Mouse (Mus musculus) midbrain, embryonic 11.5 days (tissue): Measurements from ENCODE around the gene Patj. TPM values are rescaled to one million over a fixed set of nuclear protein-coding genes. Genes with fewer than 3 reads are reported as not detected.
A peak's percentile ranks its signal among the peaks of the same experiment; 100 is the strongest.

Source experiments
- ATAC-seq: fragments of 200-750 bp; cut with Nextera tagmentation; 2 replicates; pipeline ENCODE4 v1.8.0; 2017; ENCODE audit warnings: moderate TSS enrichment, moderate library complexity; ENCODE audit not compliant: low FRiP score
- DNase-seq: peaks from one replicate; pipeline ENCODE4 v3.0.0; 2015; ENCODE audit warnings: low spot score; ENCODE audit errors: missing footprints
- H3K27ac ChIP-seq: fragments of 300-500 bp; sonication (generic); 2 replicates; pipeline ENCODE4 v1.5.1; 2014; ENCODE audit warnings: low read depth, low read length
- H3K27me3 ChIP-seq: fragments of 300-500 bp; sonication (generic); 2 replicates; pipeline ENCODE4 v1.6.1; 2014; ENCODE audit warnings: mild to moderate bottlenecking, low read length, moderate library complexity, mixed read lengths; ENCODE audit not compliant: control insufficient read depth, insufficient read depth
- H3K36me3 ChIP-seq: fragments of 300-500 bp; sonication (generic); 2 replicates; pipeline ENCODE4 v1.6.1; 2014; ENCODE audit warnings: mild to moderate bottlenecking, low read length, moderate library complexity, mixed read lengths; ENCODE audit not compliant: control insufficient read depth, insufficient read depth
- H3K4me1 ChIP-seq: fragments of 300-500 bp; sonication (generic); 2 replicates; pipeline ENCODE4 v1.6.1; 2014; ENCODE audit warnings: low read length; ENCODE audit not compliant: control insufficient read depth, insufficient read depth
- H3K4me2 ChIP-seq: fragments of 300-500 bp; sonication (generic); 2 replicates; pipeline ENCODE4 v1.6.1; 2014; ENCODE audit warnings: mild to moderate bottlenecking, moderate library complexity
- H3K4me3 ChIP-seq: fragments of 300-500 bp; sonication (generic); 2 replicates; pipeline ENCODE4 v1.5.1; 2014; ENCODE audit warnings: low read depth, low read length
- H3K9ac ChIP-seq: fragments of 300-500 bp; sonication (generic); 2 replicates; pipeline ENCODE4 v1.6.1; 2014; ENCODE audit warnings: low read length
- H3K9me3 ChIP-seq: fragments of 300-500 bp; sonication (generic); 2 replicates; pipeline ENCODE4 v1.6.1; 2016; ENCODE audit warnings: low read length; ENCODE audit not compliant: control insufficient read depth
- WGBS: fragments of 180-500 bp; shearing (Covaris S2); extraction: QIAGEN DNeasy Blood & Tissue Kit; methylation state at CpG from one replicate; pipeline ENCODE4 v1.1.7; 2014; 5-methylcytosine and 5-hydroxymethylcytosine counted together
- polyA plus RNA-seq: library from polyadenylated mRNA; unstranded; fragments of >200 nt; fragmentation: Nextera tagmentation; extraction: Ambion mirVana; gene quantifications from 2 replicates; pipeline ENCODE4 v1.2.1, GENCODE M21; 2014

Patj gene
- polyA plus RNA-seq, 1 experiment from 2014 or later: 7.4 TPM

DNA sequence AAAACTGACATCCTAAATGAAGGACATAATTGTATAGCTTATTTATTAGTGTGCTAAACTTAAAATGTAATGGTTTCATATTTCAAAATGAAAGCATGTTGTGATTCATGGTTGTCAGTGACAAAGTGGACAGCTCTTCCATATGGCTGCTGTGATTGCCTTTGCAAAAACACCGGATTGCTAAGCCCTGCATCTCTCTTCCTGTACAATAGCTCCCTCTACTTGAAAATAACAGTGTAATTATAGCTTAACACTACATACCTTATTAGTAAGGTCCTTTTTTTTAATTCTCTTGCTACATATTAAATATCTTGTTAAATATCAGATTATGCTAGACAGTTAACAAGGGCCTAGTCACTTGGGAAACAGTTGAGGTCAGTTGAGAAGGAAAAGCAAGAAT is 93.8 kb downstream of the Patj start:
- Histone ChIP-seq H3K4me1 (no peaks in the 10 kb centered on the region), H3K9ac (no peak overlapping the region), H3K4me3 (no peak overlapping the region), H3K9me3 (no peaks in the 10 kb centered on the region), H3K27ac (no peak overlapping the region), H3K36me3 (no peaks in the 10 kb centered on the region), H3K4me2 (no peak overlapping the region), H3K27me3 (no peaks in the 10 kb centered on the region)
- no peak for ATAC-seq
- WGBS: 83% methylated on average over 1 of the region's 1 CpGs
- no peak for DNase-seq

DNA sequence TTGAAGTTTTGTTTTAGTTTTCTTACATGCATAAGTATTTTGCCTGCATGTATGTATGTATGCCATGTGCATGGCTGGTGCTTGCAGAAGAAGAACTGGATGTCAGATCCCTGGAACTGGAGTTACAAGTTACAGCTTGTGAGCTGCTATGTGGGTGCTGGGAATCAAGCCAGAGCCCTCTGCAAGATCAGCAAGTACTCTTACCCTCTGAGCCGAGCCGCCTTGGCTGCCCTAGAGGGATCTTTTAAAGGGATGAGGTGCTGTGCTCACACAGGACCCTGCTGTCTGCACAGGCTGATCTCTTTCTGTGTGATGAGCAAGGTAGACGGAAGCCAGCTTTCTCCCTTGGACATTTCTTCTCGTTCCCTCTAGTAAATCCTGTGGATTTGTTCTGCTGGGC is 102.8 kb downstream of the Patj start:
- no peak for DNase-seq
- no peak overlapping the region for H3K4me3 ChIP-seq
- WGBS: 94% methylated on average over 4 of the region's 4 CpGs
- no peak overlapping the region for H3K27ac ChIP-seq
- no peak for ATAC-seq
- H3K4me1 ChIP-seq: no peaks in the 10 kb centered on the region
- H3K36me3 ChIP-seq: no peaks in the 10 kb centered on the region
- H3K4me2 ChIP-seq: no peak overlapping the region
- no peaks in the 10 kb centered on the region for H3K27me3 ChIP-seq
- no peak overlapping the region for H3K9ac ChIP-seq
- no peaks in the 10 kb centered on the region for H3K9me3 ChIP-seq

GRCm38 (mm10) chr4:98500182-98500581 is 104.6 kb downstream of the Patj start:
- Histone ChIP-seq H3K9ac (no peak overlapping the region), H3K27ac (no peak overlapping the region), H3K9me3 (no peaks in the 10 kb centered on the region), H3K4me1 (no peaks in the 10 kb centered on the region), H3K27me3 (no peaks in the 10 kb centered on the region), H3K36me3 (no peaks in the 10 kb centered on the region), H3K4me2 (no peak overlapping the region), H3K4me3 (no peak overlapping the region)
- ATAC-seq (no peak), DNase-seq (no peak)
- WGBS: 71% methylated on average over 5 of the region's 5 CpGs

- Histone ChIP-seq H3K27ac (no peak overlapping the region), H3K4me3 (no peak overlapping the region), H3K9ac (no peak overlapping the region), H3K4me2 (no peak overlapping the region), H3K4me1 (no peaks in the 10 kb centered on the region), H3K9me3 (no peaks in the 10 kb centered on the region), H3K27me3 (no peaks in the 10 kb centered on the region), H3K36me3 (no peaks in the 10 kb centered on the region)
- DNase-seq (no peak), ATAC-seq (no peak)
- WGBS: 80% methylated on average over 2 of the region's 2 CpGs
Measured at GRCm38 (mm10) chr4:98500875-98501274, 105.3 kb downstream of the Patj start.

GRCm38 (mm10) chr4:98504743-98505142 is 109.2 kb downstream of the Patj start:
- Histone ChIP-seq H3K27me3 (no peaks in the 10 kb centered on the region), H3K36me3 (no peaks in the 10 kb centered on the region), H3K4me3 (no peak overlapping the region), H3K4me1 (no peaks in the 10 kb centered on the region), H3K9ac (no peak overlapping the region), H3K27ac (no peak overlapping the region), H3K4me2 (no peak overlapping the region), H3K9me3 (no peaks in the 10 kb centered on the region)
- 74% methylated on average over 3 of the region's 3 CpGs for WGBS
- ATAC-seq: no peak
- DNase-seq: no peak

DNA sequence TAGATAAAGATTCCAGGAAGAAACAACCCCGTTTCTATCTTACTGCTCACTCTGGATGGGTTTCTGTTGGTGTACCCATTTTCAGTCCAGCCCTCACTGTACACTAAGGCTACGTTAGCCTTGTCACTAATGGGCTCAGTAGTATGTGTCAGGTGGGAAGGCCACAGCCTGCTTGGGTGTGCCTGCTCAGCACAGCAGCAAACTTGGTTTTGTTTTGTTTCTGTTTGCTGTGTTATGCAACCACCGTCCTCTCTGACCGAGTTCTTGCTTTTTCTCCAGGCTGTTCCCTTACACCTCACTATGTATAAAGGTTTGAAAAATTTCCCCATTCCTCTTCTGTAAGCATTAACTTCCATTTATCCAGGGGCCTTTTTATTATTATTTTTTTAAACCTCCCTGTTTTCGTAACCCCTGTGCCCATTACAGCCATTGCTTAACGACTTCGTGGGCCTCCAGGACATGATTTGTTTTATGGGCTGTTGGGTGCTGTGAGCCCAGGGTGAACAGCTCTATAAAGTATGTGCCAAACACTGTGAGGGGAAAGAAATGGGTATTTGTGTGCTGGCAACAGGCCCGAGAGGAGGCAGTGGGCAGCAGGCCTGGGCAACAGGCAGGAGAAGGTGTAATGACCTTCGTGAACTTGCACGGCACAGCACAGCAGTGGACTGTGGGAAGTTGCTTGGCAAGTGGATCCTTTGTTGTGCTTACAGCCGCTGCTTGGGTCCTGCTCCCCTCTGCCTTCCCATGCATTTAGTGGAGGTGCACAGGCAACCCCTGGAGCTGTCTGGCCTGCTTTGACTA is 113.1 kb downstream of the Patj start:
- DNase-seq: no peak
- Histone ChIP-seq H3K4me2 (no peak overlapping the region), H3K36me3 (no peaks in the 10 kb centered on the region), H3K27ac (no peak overlapping the region), H3K4me1 (no peaks in the 10 kb centered on the region), H3K9me3 (no peaks in the 10 kb centered on the region), H3K27me3 (no peaks in the 10 kb centered on the region), H3K4me3 (no peak overlapping the region), H3K9ac (no peak overlapping the region)
- no peak for ATAC-seq
- 92% methylated on average over 11 of the region's 11 CpGs for WGBS

DNA sequence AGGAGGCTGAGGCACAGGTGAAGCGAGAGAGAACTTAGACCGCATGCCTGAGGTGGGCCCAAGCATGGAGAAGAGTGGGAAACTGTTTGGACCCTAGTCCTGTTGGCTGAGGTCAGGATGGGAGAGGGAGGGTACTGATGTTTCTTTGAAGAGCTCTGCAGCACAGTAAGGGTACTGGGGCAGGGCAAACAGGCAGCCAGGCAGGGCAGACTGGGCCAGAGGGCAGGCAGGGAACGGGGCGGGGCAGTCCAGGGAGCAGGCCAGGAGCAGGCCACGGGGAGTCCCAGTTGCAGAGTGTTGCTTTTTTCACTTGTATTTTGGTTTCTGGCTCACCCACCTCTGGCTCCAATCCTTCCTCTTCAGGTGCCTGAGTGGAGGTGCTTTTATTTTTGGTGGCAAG is 114.4 kb downstream of the Patj start:
- Histone ChIP-seq H3K4me1 (no peaks in the 10 kb centered on the region), H3K27me3 (no peaks in the 10 kb centered on the region), H3K9me3 (no peaks in the 10 kb centered on the region), H3K4me2 (no peak overlapping the region), H3K4me3 (no peak overlapping the region), H3K36me3 (no peaks in the 10 kb centered on the region), H3K27ac (no peak overlapping the region), H3K9ac (no peak overlapping the region)
- ATAC-seq (no peak), DNase-seq (peak; percentile 57)
- WGBS: 76% methylated on average over 5 of the region's 5 CpGs

- no peak for DNase-seq
- H3K27ac ChIP-seq: no peak overlapping the region
Measured at GRCm38 (mm10) chr4:98511296-98511695, 115.7 kb downstream of the Patj start.

DNA sequence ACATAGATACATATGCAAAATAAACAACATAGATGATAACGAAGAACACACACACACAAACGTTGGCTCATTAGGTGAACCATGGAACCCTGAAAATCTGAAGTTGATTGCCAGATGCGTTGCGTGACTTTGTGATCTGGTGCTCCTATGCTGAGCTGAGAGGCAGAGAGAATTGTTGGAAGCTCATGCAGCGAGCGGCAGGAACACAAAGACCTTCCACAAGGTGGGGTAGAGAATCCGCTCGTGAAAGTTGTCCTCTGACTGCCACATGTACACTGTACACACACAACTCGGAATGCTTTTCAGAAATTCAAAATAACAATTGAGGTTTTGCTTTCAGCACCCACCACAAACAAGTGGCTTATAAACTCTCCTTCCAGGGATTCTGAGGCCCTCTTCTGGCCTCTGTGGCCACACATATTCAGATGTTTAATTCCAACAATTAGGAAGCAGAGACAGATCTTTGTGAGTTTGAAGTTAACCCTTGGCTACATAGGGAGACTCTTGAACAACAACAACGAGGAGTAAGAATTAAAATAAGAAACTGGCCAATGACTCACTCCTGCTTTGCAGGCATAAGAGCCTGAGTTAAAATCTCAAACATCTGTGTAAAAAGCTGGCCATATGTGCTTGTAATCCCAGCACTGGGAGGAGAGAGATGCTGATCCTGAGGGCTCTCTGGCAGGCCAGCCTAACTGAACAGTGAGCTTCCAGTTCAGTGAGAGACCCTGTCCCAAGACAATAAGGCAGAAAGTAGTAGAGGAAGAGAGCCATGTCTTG is 116.6 kb downstream of the Patj start:
- no peaks in the 10 kb centered on the region for H3K27me3 ChIP-seq
- H3K4me2 ChIP-seq: no peak overlapping the region
- WGBS: 86% methylated on average over 10 of the region's 10 CpGs
- no peaks in the 10 kb centered on the region for H3K9me3 ChIP-seq
- H3K4me3 ChIP-seq: no peak overlapping the region
- H3K36me3 ChIP-seq: no peaks in the 10 kb centered on the region
- H3K4me1 ChIP-seq: no peaks in the 10 kb centered on the region
- ATAC-seq (no peak), DNase-seq (no peak)
- no peak overlapping the region for H3K9ac ChIP-seq
- H3K27ac ChIP-seq: no peak overlapping the region

More at GRCm38 (mm10) chr4:98511296-98511695, 115.7 kb downstream of the Patj start:
- Histone ChIP-seq H3K4me3 (no peak overlapping the region), H3K9ac (no peak overlapping the region), H3K9me3 (no peaks in the 10 kb centered on the region), H3K4me1 (no peaks in the 10 kb centered on the region), H3K36me3 (no peaks in the 10 kb centered on the region), H3K27me3 (no peaks in the 10 kb centered on the region), H3K4me2 (no peak overlapping the region)
- no peak for ATAC-seq
- 82% methylated on average over 2 of the region's 2 CpGs for WGBS
